Mouse (Mus musculus) CH12.LX (cell line): Measurements from ENCODE around the gene Klf9. TPM values are rescaled to one million over a fixed set of nuclear protein-coding genes. Genes with fewer than 3 reads are reported as not detected.

Experiments
- DNase-seq: peaks from one replicate; pipeline ENCODE4 v3.0.0-alpha.2; 2013; ENCODE audit errors: extremely low read depth
- H3K27ac ChIP-seq: 2 replicates; pipeline ENCODE4 v1.5.1; 2012; ENCODE audit warnings: low read depth, mild to moderate bottlenecking, control low read depth, moderate library complexity; ENCODE audit not compliant: insufficient read depth
- H3K27me3 ChIP-seq: replicated peaks from 2 replicates; pipeline ENCODE3; 2012; ENCODE audit warnings: inconsistent platforms
- H3K36me3 ChIP-seq, 2 experiments: replicated peaks in 1 of 2; 2 replicates each; pipeline versions ENCODE3 to v1.6.1; 2012; ENCODE audit warnings: inconsistent platforms in 1 of 2, low read length in 1 of 2, mild to moderate bottlenecking in 1 of 2, mixed read lengths in 1 of 2, moderate library complexity in 1 of 2; ENCODE audit not compliant: control insufficient read depth in 1 of 2, insufficient read depth in 1 of 2
- H3K4me1 ChIP-seq, 2 experiments: 2 replicates each; pipeline ENCODE4 v1.6.1; 2012; ENCODE audit warnings: inconsistent platforms in 1 of 2, moderate library complexity in 1 of 2; ENCODE audit not compliant: insufficient read depth in 2 of 2, control insufficient read depth in 1 of 2
- H3K4me2 ChIP-seq: 2 replicates; pipeline ENCODE4 v1.6.1; 2012; ENCODE audit warnings: low read depth, mild to moderate bottlenecking, control low read depth; ENCODE audit not compliant: poor library complexity, insufficient read depth, severe bottlenecking
- H3K4me3 ChIP-seq, 3 experiments: fragments of 150-350 bp in 1 of 3; sonication (generic) in 1 of 3; replicated peaks in 1 of 3; 2 replicates each; pipeline versions ENCODE3 to v1.5.1; 2011 to 2012; ENCODE audit warnings: low read depth in 2 of 3, low read length in 2 of 3, mild to moderate bottlenecking in 2 of 3, moderate library complexity in 2 of 3, control low read depth in 1 of 3, improper control_type of control experiment in 1 of 3, inconsistent platforms in 1 of 3, mixed read lengths in 1 of 3; ENCODE audit not compliant: poor library complexity in 1 of 3
- H3K79me2 ChIP-seq: replicated peaks from 2 replicates; pipeline ENCODE4 v1.6.1; 2012; ENCODE audit warnings: mild to moderate bottlenecking, moderate library complexity; ENCODE audit not compliant: control insufficient read depth, poor library complexity, insufficient read depth, severe bottlenecking; ENCODE audit errors: extremely low read depth
- H3K9ac ChIP-seq: 2 replicates; pipeline ENCODE4 v1.6.1; 2012; ENCODE audit warnings: low read depth, mild to moderate bottlenecking, control low read depth, moderate library complexity; ENCODE audit not compliant: insufficient read depth
- H3K9me3 ChIP-seq: replicated peaks from 2 replicates; pipeline ENCODE3; 2012; ENCODE audit warnings: low read length, inconsistent platforms, mixed read lengths
- BHLHE40 ChIP-seq: IDR thresholded peaks from 2 replicates; pipeline ENCODE4 v1.6.1; 2011; ENCODE audit warnings: mild to moderate bottlenecking, low read depth, low read length, improper control_type of control experiment
- CTCF ChIP-seq, 2 experiments: IDR thresholded peaks in 1 of 2; conservative IDR thresholded peaks in 1 of 2; 2 replicates each; pipeline ENCODE4 v1.5.1; 2011 to 2012; ENCODE audit warnings: low read depth in 2 of 2, low read length in 2 of 2, improper control_type of control experiment in 1 of 2, inconsistent platforms in 1 of 2, mild to moderate bottlenecking in 1 of 2, moderate library complexity in 1 of 2
- ELF1 ChIP-seq: IDR thresholded peaks from 2 replicates; pipeline ENCODE4 v1.6.1; 2014; ENCODE audit warnings: low read depth, mild to moderate bottlenecking, inconsistent platforms, low read length, improper control_type of control experiment
- GABPA ChIP-seq: IDR thresholded peaks from 2 replicates; pipeline ENCODE4 v1.6.1; 2012; ENCODE audit warnings: low read depth, low read length, improper control_type of control experiment, inconsistent platforms; ENCODE audit not compliant: insufficient replicate concordance
- IRF4 ChIP-seq: IDR thresholded peaks from 2 replicates; pipeline ENCODE4 v1.6.1; 2014; ENCODE audit warnings: low read depth, mild to moderate bottlenecking, inconsistent platforms, low read length, improper control_type of control experiment
- JUN ChIP-seq: IDR thresholded peaks from 2 replicates; pipeline ENCODE4 v1.6.1; 2011; ENCODE audit warnings: low read depth, mild to moderate bottlenecking, low read length, improper control_type of control experiment, moderate library complexity; ENCODE audit not compliant: insufficient read depth
- JUND ChIP-seq: conservative IDR thresholded peaks from 2 replicates; pipeline ENCODE4 v1.6.1; 2011; ENCODE audit warnings: low read depth, low read length, improper control_type of control experiment
- MAX ChIP-seq: IDR thresholded peaks from 2 replicates; pipeline ENCODE4 v1.6.1; 2011; ENCODE audit warnings: low read length, improper control_type of control experiment
- MEF2A ChIP-seq: IDR thresholded peaks from 2 replicates; pipeline ENCODE4 v1.6.1; 2014; ENCODE audit warnings: low read depth, mild to moderate bottlenecking, inconsistent platforms, low read length, improper control_type of control experiment, borderline replicate concordance
- MXI1 ChIP-seq: IDR thresholded peaks from 2 replicates; pipeline ENCODE4 v1.6.1; 2011; ENCODE audit warnings: mild to moderate bottlenecking, low read depth, low read length, improper control_type of control experiment
- MYC ChIP-seq: IDR thresholded peaks from 2 replicates; pipeline ENCODE4 v1.6.1; 2011; ENCODE audit warnings: low read depth, mild to moderate bottlenecking, improper control_type of control experiment, low read length
- NELFE ChIP-seq: IDR thresholded peaks from 2 replicates; pipeline ENCODE4 v1.6.1; 2011; ENCODE audit warnings: low read depth, low read length, improper control_type of control experiment
- NRF1 ChIP-seq: IDR thresholded peaks from 2 replicates; pipeline ENCODE4 v1.6.1; 2014; ENCODE audit warnings: low read depth, mild to moderate bottlenecking, inconsistent platforms, low read length, improper control_type of control experiment, moderate library complexity
- PAX5 ChIP-seq: IDR thresholded peaks from 2 replicates; pipeline ENCODE4 v1.6.1; 2012; ENCODE audit warnings: low read length, inconsistent platforms, mixed read lengths
- POLR2A ChIP-seq: IDR thresholded peaks from 2 replicates; pipeline ENCODE4 v1.6.1; 2011; ENCODE audit warnings: low read depth, mild to moderate bottlenecking, improper control_type of control experiment, low read length
- RAD21 ChIP-seq: IDR thresholded peaks from 2 replicates; pipeline ENCODE4 v1.6.1; 2011; ENCODE audit warnings: low read depth, mild to moderate bottlenecking, low read length, improper control_type of control experiment, moderate library complexity
- TBP ChIP-seq: conservative IDR thresholded peaks from 2 replicates; pipeline ENCODE4 v1.6.1; 2011; ENCODE audit warnings: low read depth, low read length, improper control_type of control experiment
- TCF12 ChIP-seq: IDR thresholded peaks from 2 replicates; pipeline ENCODE4 v1.6.1; 2014; ENCODE audit warnings: low read depth, mild to moderate bottlenecking, inconsistent platforms, low read length, improper control_type of control experiment
- UBTF ChIP-seq: IDR thresholded peaks from 2 replicates; pipeline ENCODE4 v1.6.1; 2012; ENCODE audit warnings: low read depth, mild to moderate bottlenecking, inconsistent platforms, low read length, improper control_type of control experiment, moderate library complexity
- USF2 ChIP-seq: conservative IDR thresholded peaks from 2 replicates; pipeline ENCODE4 v1.6.1; 2011; ENCODE audit warnings: low read depth, low read length, improper control_type of control experiment
- ZC3H11A ChIP-seq: IDR thresholded peaks from 2 replicates; pipeline ENCODE4 v1.6.1; 2012; ENCODE audit warnings: low read depth, mild to moderate bottlenecking, inconsistent platforms, low read length, improper control_type of control experiment
- ZMIZ1 ChIP-seq: IDR thresholded peaks from 2 replicates; pipeline ENCODE4 v1.6.1; 2012; ENCODE audit warnings: low read depth, mild to moderate bottlenecking, inconsistent platforms, low read length, improper control_type of control experiment
- dilution Hi-C: fragments of 300-500 bp; cut with MboI; formaldehyde crosslinking; loops from 2 replicates; pipeline ENCODE4 v1.14.3; 2020; ENCODE audit warnings: low sequenced_read_pairs; ENCODE audit not compliant: extremely low pct_unique_long_range_greater_than_20kb, extremely low pct_ligation_motif_present
- in situ Hi-C: fragments of 300-500 bp; cut with MboI; formaldehyde crosslinking; loops from 3 replicates; pipeline ENCODE4 v1.14.3; 2019; ENCODE audit warnings: low sequenced_read_pairs, low pct_ligation_motif_present, low pct_unique_long_range_greater_than_20kb, mixed read lengths
- polyA plus RNA-seq: library from polyadenylated mRNA; unstranded; fragments of >175 nt; gene quantifications from 2 replicates; pipeline ENCODE4 v1.2.1, GENCODE M21; 2012; ENCODE audit warnings: low read depth; ENCODE audit not compliant: insufficient read length
- total RNA-seq, 2 experiments: library from RNA; depleted of rRNA; stranded (reverse); fragments of 300-350 nt in 1 of 2; fragments of >200 nt in 1 of 2; gene quantifications; 2 replicates each; pipeline ENCODE4 v1.2.3; 2012 to 2014

Klf9 gene
- total and polyA plus RNA-seq, 3 experiments: not detected

GRCm38 (mm10) chr19:23162387-23162809 lies 21.4 kb downstream of the Klf9 start:
- Histone ChIP-seq H3K4me2 (no peak overlapping the region), H3K4me1 (no peaks in the 10 kb centered on the region), H3K27me3 (no peaks in the 10 kb centered on the region), H3K9ac (no peak overlapping the region), H3K4me3 (no peak overlapping the region), H3K9me3 (no peaks in the 10 kb centered on the region), H3K79me2 (no peaks in the 10 kb centered on the region), H3K27ac (no peak overlapping the region), H3K36me3 (no peaks in the 10 kb centered on the region)
- DNase-seq: no peak
- TF ChIP-seq USF2 (no peak), POLR2A (no peak), TBP (no peak), MAX (no peak), UBTF (no peak), NRF1 (no peak), ELF1 (no peak), BHLHE40 (no peak), JUN (no peak), MYC (no peak), RAD21 (no peak), ZC3H11A (no peak), TCF12 (no peak), IRF4 (no peak), MEF2A (no peak), CTCF (conservative IDR thresholded peaks at IDR 0.05 in 1 of 2, IDR thresholded peaks at IDR 0.05 in 1 of 2; ENCODE audit: low read depth in 2 of 2, low read length in 2 of 2) (no peak), JUND (no peak), NELFE (no peak), MXI1 (no peak)
- in situ Hi-C loops (no loop called here), dilution Hi-C loops (no loop called here)

DNA sequence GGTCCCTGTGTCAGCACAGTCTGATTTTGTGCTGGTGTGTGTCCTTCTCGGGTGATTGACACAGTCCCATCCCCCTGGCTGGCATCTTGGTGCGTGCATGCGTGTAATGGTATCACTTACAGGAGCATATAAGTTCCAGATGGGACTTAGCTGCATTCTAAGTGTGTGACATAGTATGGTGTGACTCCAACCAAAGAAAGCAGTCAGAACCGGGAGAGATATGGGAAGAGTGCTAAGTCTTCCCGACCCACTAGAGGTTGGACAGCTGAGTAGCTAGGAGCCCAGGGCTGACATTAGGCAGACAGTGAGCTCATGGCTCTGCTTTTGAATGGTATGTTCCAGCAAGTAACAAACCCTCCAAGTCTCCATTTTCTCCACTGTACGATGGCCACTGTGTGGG lies 21.9 kb downstream of the Klf9 start:
- Histone ChIP-seq H3K4me1 (no peaks in the 10 kb centered on the region), H3K27me3 (no peaks in the 10 kb centered on the region), H3K36me3 (no peaks in the 10 kb centered on the region), H3K9me3 (no peaks in the 10 kb centered on the region), H3K4me2 (no peak overlapping the region), H3K27ac (no peak overlapping the region), H3K9ac (no peak overlapping the region), H3K4me3 (no peak overlapping the region), H3K79me2 (no peaks in the 10 kb centered on the region)
- TF ChIP-seq ZMIZ1 (no peak), GABPA (no peak), JUND (no peak), UBTF (no peak), IRF4 (no peak), MAX (no peak), MYC (no peak), USF2 (no peak), PAX5 (no peak), MXI1 (no peak)
- DNase-seq: no peak
- dilution Hi-C loops (no loop called here), in situ Hi-C loops (no loop called here)
